ENCODE assay signal across 12 mouse cellular contexts in the genomic region with DNA sequence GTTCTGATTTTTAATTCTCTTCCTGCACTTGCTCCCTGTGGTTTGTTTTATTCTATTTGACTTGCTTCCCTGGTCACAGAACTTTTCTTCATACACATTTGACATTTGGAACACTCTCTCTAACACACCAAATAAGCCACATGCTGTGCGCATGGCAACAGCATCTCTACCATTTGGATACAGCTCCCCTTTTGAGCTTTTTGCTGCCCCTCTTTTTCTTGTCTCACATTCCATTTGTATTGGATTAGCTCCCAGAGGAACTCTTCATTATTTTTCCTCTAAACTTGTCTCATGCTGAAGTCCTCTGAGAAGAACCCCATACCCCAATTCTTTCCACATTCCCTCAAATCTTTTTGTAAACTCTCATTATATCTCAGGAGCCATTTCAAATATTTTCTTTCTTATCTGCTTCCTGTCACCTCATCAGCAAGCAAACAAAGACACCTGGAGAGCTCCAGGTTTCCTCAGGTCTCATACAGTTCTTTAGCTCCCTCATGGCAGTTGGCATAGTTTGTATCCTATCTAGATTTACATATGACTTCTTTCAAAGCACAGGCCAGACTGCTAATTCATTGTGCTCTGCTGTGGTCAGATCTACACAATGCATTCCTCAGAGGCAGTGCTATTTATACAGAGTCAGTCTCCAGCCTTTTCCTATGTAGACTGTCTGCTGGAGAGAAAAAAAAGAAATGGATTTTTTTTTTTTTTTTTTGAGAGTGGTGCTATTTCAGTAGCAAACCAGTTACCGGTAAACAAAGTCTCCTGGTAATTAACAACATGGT. TPM values are rescaled to one million over a fixed set of nuclear protein-coding genes. Genes with fewer than 3 reads are reported as not detected.
DNase-seq lines count a peak whose midpoint lies in the region; ATAC-seq lines count a peak whose summit lies in the region.
"Had no signal": no experiment of that assay in that cellular context is flagged by ENCODE, and none has a peak within 500 bp of the region (broad histone marks: within the 10 kb centered on the region; RNA-seq: fewer than 3 reads in every experiment).

No protein-coding gene starts in this region.

- H3K27me3 ChIP-seq in embryonic facial prominence, embryonic 11.5 days (ENCODE audit: control insufficient read depth, insufficient read depth, low read length), result no peaks in the 10 kb centered on the region
- H3K27me3 ChIP-seq in embryonic facial prominence, embryonic 10.5 days (replicated peaks; ENCODE audit: low read depth, poor library complexity, severe bottlenecking), result no peaks in the 10 kb centered on the region
- no peaks in the 10 kb centered on the region for H3K27me3 ChIP-seq in forebrain, embryonic 11.5 days (ENCODE audit: control insufficient read depth, insufficient read depth, low read length)
- H3K27me3 ChIP-seq in intestine, embryonic 16.5 days (replicated peaks; ENCODE audit: control insufficient read depth, insufficient read depth, low read length), result no peaks in the 10 kb centered on the region
- no peaks in the 10 kb centered on the region for H3K27me3 ChIP-seq in liver, embryonic 11.5 days (replicated peaks; ENCODE audit: control insufficient read depth, insufficient read depth, low read length)
- H3K27me3 ChIP-seq: limb, embryonic 12.5 days had no signal

- H3K4me2 ChIP-seq in embryonic facial prominence, embryonic 11.5 days (ENCODE audit: low read depth, low read length), result no peak overlapping the region
- no peak overlapping the region for H3K4me2 ChIP-seq in forebrain, embryonic 11.5 days (ENCODE audit: low read depth, low read length, severe bottlenecking)
- no peak overlapping the region for H3K4me2 ChIP-seq in intestine, embryonic 16.5 days (ENCODE audit: low read depth, low read length)
- H3K4me2 ChIP-seq in liver, embryonic 11.5 days, result no peak overlapping the region
- H3K4me2 ChIP-seq: limb, embryonic 12.5 days had no signal

- ATAC-seq in embryonic facial prominence, embryonic 11.5 days (replicated peaks; ENCODE audit: insufficient number of reproducible peaks, low FRiP score, low TSS enrichment, low read depth), result peak; percentile 83; the same call in 1 of the 2 replicates
- ATAC-seq in forebrain, embryonic 11.5 days (replicated peaks; ENCODE audit: low FRiP score), result peak; percentile 84
- peak; percentile 67; the same call in 1 of the 2 replicates for ATAC-seq in intestine, embryonic 16.5 days
- ATAC-seq in liver, embryonic 11.5 days (replicated peaks; ENCODE audit: low FRiP score), result no peak

- H3K27ac ChIP-seq in embryonic facial prominence, embryonic 11.5 days (replicated peaks; ENCODE audit: low read depth, low read length), result no peak overlapping the region
- H3K27ac ChIP-seq in embryonic facial prominence, embryonic 10.5 days (replicated peaks), result no peak overlapping the region
- H3K27ac ChIP-seq in forebrain, embryonic 11.5 days (ENCODE audit: low read depth, low read length), result peak overlapping the region; percentile 51; the same call in 1 of the 2 replicates
- H3K27ac ChIP-seq in intestine, embryonic 16.5 days (ENCODE audit: low read length), result peak overlapping the region; percentile 19; the same call in 1 of the 2 replicates
- no peak overlapping the region for H3K27ac ChIP-seq in liver, embryonic 11.5 days (ENCODE audit: low read depth, low read length)
- H3K27ac ChIP-seq: limb, embryonic 12.5 days; macrophage had no signal

- H3K4me3 ChIP-seq in embryonic facial prominence, embryonic 11.5 days (ENCODE audit: low read depth, low read length), result no peak overlapping the region
- no peak overlapping the region for H3K4me3 ChIP-seq in embryonic facial prominence, embryonic 10.5 days
- H3K4me3 ChIP-seq in forebrain, embryonic 11.5 days (ENCODE audit: low read depth, low read length), result no peak overlapping the region
- H3K4me3 ChIP-seq in intestine, embryonic 16.5 days (ENCODE audit: low read length), result no peak overlapping the region
- H3K4me3 ChIP-seq in liver, embryonic 11.5 days (ENCODE audit: low read depth, low read length), result no peak overlapping the region
- H3K4me3 ChIP-seq: limb, embryonic 12.5 days had no signal

- H3K4me1 ChIP-seq in embryonic facial prominence, embryonic 11.5 days (ENCODE audit: control insufficient read depth, insufficient read depth, low read length), result no peaks in the 10 kb centered on the region
- no peaks in the 10 kb centered on the region for H3K4me1 ChIP-seq in embryonic facial prominence, embryonic 10.5 days
- H3K4me1 ChIP-seq in forebrain, embryonic 11.5 days (replicated peaks; ENCODE audit: control insufficient read depth, insufficient read depth, low read length), result peaks cover 3% of the 10 kb centered on the region; the same call in 1 of the 2 replicates
- H3K4me1 ChIP-seq in intestine, embryonic 16.5 days (ENCODE audit: control insufficient read depth, insufficient read depth, low read length), result no peaks in the 10 kb centered on the region
- no peaks in the 10 kb centered on the region for H3K4me1 ChIP-seq in liver, embryonic 11.5 days (replicated peaks; ENCODE audit: control insufficient read depth, insufficient read depth, low read length)
- H3K4me1 ChIP-seq: limb, embryonic 12.5 days had no signal

- no peaks in the 10 kb centered on the region for H3K9me3 ChIP-seq in embryonic facial prominence, embryonic 11.5 days (replicated peaks; ENCODE audit: control insufficient read depth, low read length)
- no peaks in the 10 kb centered on the region for H3K9me3 ChIP-seq in embryonic facial prominence, embryonic 10.5 days
- H3K9me3 ChIP-seq in forebrain, embryonic 11.5 days (ENCODE audit: control insufficient read depth, low read length), result no peaks in the 10 kb centered on the region
- no peaks in the 10 kb centered on the region for H3K9me3 ChIP-seq in intestine, embryonic 16.5 days (ENCODE audit: control insufficient read depth, low read length)
- no peaks in the 10 kb centered on the region for H3K9me3 ChIP-seq in liver, embryonic 11.5 days (ENCODE audit: control insufficient read depth, low read length)
- H3K9me3 ChIP-seq: limb, embryonic 12.5 days had no signal

- DNase-seq in embryonic facial prominence, embryonic 11.5 days (ENCODE audit: low spot score), result no peak
- no peak for DNase-seq in embryonic facial prominence, embryonic 10.5 days (ENCODE audit: low spot score)
- peak; percentile 24 for DNase-seq in 416B (ENCODE audit: low read depth)
- DNase-seq in forebrain, embryonic 11.5 days (ENCODE audit: low spot score), result no peak
- no peak for DNase-seq in cerebellum, postnatal 4 days (ENCODE audit: low spot score in 2 of 2)
- DNase-seq in thymus, adult 18-20 months, result no peak
- no peak for DNase-seq in liver, embryonic 11.5 days (ENCODE audit: low spot score)
- DNase-seq: heart, postnatal 10 days; kidney, postnatal 4 days had no signal

- no peak overlapping the region for H3K9ac ChIP-seq in embryonic facial prominence, embryonic 11.5 days (replicated peaks; ENCODE audit: low read length)
- no peak overlapping the region for H3K9ac ChIP-seq in forebrain, embryonic 11.5 days (ENCODE audit: low read length)
- H3K9ac ChIP-seq in intestine, embryonic 16.5 days (ENCODE audit: low read depth, low read length), result no peak overlapping the region
- H3K9ac ChIP-seq in liver, embryonic 11.5 days (ENCODE audit: low read depth, low read length), result no peak overlapping the region
- H3K9ac ChIP-seq: limb, embryonic 12.5 days had no signal

- H3K36me3 ChIP-seq in embryonic facial prominence, embryonic 11.5 days (replicated peaks; ENCODE audit: control insufficient read depth, insufficient read depth, low read depth, low read length), result no peaks in the 10 kb centered on the region
- no peaks in the 10 kb centered on the region for H3K36me3 ChIP-seq in embryonic facial prominence, embryonic 10.5 days (replicated peaks)
- H3K36me3 ChIP-seq in forebrain, embryonic 11.5 days (ENCODE audit: control insufficient read depth, insufficient read depth, low read length), result no peaks in the 10 kb centered on the region
- H3K36me3 ChIP-seq in intestine, embryonic 16.5 days (ENCODE audit: control insufficient read depth, insufficient read depth, low read length), result no peaks in the 10 kb centered on the region
- H3K36me3 ChIP-seq in liver, embryonic 11.5 days (ENCODE audit: control insufficient read depth, insufficient read depth, low read length), result no peaks in the 10 kb centered on the region
- H3K36me3 ChIP-seq: limb, embryonic 12.5 days had no signal

- WGBS in embryonic facial prominence, embryonic 11.5 days, result 79% methylated on average over 2 of the region's 2 CpGs
- WGBS in embryonic facial prominence, embryonic 10.5 days, result 80% methylated on average over 2 of the region's 2 CpGs
- 50% methylated on average over 2 of the region's 2 CpGs for WGBS in forebrain, embryonic 11.5 days
- 67% methylated on average over 2 of the region's 2 CpGs for WGBS in intestine, embryonic 16.5 days
- WGBS in liver, embryonic 11.5 days, result 84% methylated on average over 2 of the region's 2 CpGs

RNA-seq across cellular contexts. Expression of gene Uchl5, which starts 43.2 kb away (rescaled TPM):
- polyA plus RNA-seq in embryonic facial prominence, embryonic 11.5 days (2014; fragmentation: Nextera tagmentation; extraction: Ambion mirVana), result 78.5 and 90.2 TPM in 2 replicates
- polyA plus RNA-seq in embryonic facial prominence, embryonic 10.5 days (2016; fragmentation: Nextera tagmentation; extraction: Ambion mirVana), result 118 and 122 TPM in 2 replicates
- 79.6 and 87.8 TPM in 2 replicates for polyA plus RNA-seq in forebrain, embryonic 11.5 days (2014; fragmentation: Nextera tagmentation; extraction: Ambion mirVana)
- 99.8 and 101 TPM in 2 replicates for polyA plus RNA-seq in intestine, embryonic 16.5 days (2015; fragmentation: Nextera tagmentation; extraction: Ambion mirVana)
- polyA plus RNA-seq in liver, embryonic 11.5 days (2014; fragmentation: Nextera tagmentation; extraction: Ambion mirVana), result 141 and 150 TPM in 2 replicates

RNA-seq across cellular contexts. Expression of gene Trove2, which starts 43.4 kb away (rescaled TPM):
- 31.0 and 31.6 TPM in 2 replicates for polyA plus RNA-seq in embryonic facial prominence, embryonic 11.5 days (2014; fragmentation: Nextera tagmentation; extraction: Ambion mirVana)
- polyA plus RNA-seq in embryonic facial prominence, embryonic 10.5 days (2016; fragmentation: Nextera tagmentation; extraction: Ambion mirVana), result 29.6 and 31.6 TPM in 2 replicates
- 42.4 and 50.1 TPM in 2 replicates for polyA plus RNA-seq in forebrain, embryonic 11.5 days (2014; fragmentation: Nextera tagmentation; extraction: Ambion mirVana)
- 7.8 and 8.3 TPM in 2 replicates for polyA plus RNA-seq in intestine, embryonic 16.5 days (2015; fragmentation: Nextera tagmentation; extraction: Ambion mirVana)
- 7.7 and 8.4 TPM in 2 replicates for polyA plus RNA-seq in liver, embryonic 11.5 days (2014; fragmentation: Nextera tagmentation; extraction: Ambion mirVana)

Comparison
In these comparisons a context has a peak if more than half of its experiments do, and no peak if none do; other contexts are left out.
1. H3K27ac ChIP-seq: peak in forebrain, embryonic 11.5 days (single experiment) and intestine, embryonic 16.5 days (single experiment); none in embryonic facial prominence, embryonic 11.5 days (single experiment), embryonic facial prominence, embryonic 10.5 days (single experiment) and liver, embryonic 11.5 days (single experiment).